Mouse (Mus musculus): Measurements from ENCODE around the gene Batf2.
"Not testable (repeated sequence)": the region's sequence is repeated elsewhere in the genome, so short reads cannot be mapped to it uniquely, and the experiment has no call there.

Batf2 gene

DNA sequence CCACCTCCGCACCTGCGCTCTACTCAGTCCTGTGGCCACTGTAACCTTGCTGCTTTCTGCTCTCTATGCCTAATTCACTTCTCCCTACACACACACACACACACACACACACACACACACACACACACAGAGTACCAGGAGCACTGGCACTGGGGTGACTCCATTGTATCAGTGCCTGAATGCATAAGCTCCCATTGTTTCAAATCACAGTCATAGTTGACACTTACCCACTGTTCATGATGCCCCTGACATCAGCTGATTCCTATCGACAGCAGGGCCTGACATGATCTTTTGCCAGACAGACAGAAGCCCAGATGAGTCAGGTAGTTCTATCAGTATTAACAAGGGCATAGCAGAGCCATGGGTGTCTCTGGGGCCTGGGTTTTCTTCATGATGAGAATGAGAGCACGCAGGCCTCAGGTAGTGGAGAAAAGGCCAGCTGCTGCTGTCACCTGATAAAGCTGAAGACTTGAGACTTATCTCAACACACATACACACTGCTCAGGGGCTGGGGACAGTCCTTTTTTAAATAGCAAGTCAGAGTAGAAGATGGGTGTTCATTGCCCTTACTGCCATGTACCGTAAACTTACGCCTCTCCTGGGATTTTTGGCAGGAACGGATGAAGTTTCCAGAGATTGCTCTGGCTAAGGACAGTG, 8.5 kb upstream of the Batf2 start:
- DNase-seq (ENCODE audit: low spot score) = no peak

DNA sequence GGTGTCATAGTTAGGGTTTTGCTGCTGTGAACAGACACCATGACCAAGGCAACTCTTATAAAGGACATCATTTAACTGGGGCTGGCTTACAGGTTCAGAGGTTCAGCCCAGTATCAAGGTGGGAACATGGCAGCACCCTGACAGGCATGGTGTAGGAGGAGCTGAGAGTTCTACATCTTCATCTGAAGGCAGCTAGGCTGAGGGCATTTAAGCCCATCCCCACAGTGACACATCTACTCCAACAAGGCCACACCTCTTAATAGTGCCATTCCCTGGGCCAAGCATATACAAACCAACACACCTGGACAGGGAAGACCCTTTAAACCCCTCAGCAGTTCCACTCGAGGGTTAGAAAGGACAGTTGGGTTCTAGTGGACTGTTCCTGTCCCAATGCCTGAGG, 7.6 kb upstream of the Batf2 start:
- not testable (repeated sequence) for DNase-seq (ENCODE audit: low spot score)

DNA sequence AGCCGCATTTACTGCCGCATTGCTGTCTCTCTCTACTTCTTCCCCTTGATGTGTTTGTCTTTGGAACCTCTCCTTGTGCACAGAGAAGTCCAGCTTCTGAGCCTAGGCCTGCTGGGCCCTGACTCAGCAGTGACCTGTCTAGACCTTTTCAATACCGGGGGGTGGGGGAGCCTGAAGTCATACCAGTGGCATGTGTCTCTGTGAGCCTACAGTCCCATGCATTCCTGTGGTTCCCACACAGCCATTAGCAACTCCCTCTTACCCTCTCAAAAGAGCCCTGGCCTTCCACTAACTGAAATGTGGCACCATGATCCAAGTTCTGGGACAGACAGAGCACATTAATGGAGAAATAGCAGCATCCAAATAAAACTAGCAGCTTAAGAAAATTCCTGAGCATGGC, 4.4 kb upstream of the Batf2 start:
- no peak for DNase-seq (ENCODE audit: low spot score)

DNA sequence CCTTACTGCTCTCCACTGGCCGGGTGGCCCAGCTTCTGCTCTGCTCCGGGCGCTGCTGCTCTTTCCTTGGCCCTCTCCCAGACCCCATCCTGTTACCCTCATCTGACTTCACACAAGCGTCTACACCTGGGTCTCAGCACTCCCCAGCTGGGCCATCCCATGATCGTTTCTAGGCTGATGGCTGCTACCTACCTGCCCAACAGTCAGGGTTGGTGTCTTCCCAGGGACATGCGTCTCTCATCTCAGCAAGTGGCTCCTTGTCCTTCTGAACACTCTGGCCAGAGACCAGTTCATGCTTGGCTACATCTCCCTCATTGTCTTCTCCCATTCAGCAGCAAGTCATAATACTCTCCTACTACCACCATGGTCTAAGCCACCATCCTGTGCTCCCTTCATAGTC, 1.1 kb upstream of the Batf2 start:
- DNase-seq (ENCODE audit: low spot score) = no peak

DNA sequence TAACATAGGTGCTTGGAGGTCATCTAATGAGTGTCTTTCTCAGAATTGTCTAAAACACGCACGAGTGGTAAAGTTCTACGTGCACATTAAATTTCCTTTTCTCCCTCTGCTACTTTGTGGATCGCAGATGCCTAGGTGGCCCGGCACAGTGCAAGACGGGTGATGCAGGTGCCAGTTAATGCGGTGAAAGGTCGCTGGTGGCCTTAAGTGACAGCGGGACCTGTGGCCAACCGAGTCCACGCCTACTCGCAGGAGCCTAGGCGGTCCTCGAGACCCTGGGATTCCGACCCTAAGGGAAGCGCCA, 457 bp upstream of the Batf2 start:
- no peak for DNase-seq (ENCODE audit: low spot score)

DNA sequence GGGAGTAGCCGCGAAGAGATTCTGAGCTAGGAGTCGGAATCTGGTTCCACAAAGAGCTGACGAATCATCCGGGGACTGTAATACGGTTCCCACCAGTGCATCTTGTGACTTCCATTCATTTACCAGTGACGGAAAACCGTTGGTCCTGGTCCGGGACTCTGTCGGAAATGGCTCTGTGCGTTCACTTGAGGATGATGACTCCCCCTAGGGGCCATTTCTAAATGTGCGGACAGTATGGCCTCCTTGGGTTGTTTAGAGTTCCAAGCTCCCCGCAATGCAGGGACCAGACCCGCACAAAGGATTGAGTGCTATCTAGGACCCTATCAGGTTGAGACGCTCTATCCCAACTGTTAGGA, 589 bp downstream of the Batf2 start, which contains the start of gene Arl2:
TSS of gene Arl2 (minus strand) at position 155 of the 356 bp plus-strand sequence.
- no peak for DNase-seq (ENCODE audit: low spot score)

DNA sequence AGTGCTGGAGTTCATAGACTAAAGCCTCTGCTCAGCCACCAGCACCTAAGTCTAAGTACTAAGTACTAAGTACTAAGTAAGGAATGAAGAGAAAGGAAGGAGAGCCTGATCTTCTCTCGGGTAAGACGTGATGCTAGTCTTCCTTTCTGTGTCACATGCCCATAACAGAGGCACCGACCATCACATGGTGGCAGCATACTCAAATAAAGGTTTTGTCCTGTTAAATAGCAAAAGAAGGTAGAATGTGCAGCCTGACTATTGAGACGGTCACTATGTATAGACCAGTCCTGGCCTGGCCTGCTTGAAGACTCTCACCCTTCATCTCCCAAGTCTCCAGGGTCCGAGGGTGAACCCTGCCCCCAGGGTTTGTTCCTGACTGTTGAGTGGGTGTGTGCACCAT, 4.1 kb downstream of the Batf2 start:
- no peak for DNase-seq (ENCODE audit: low spot score)

DNA sequence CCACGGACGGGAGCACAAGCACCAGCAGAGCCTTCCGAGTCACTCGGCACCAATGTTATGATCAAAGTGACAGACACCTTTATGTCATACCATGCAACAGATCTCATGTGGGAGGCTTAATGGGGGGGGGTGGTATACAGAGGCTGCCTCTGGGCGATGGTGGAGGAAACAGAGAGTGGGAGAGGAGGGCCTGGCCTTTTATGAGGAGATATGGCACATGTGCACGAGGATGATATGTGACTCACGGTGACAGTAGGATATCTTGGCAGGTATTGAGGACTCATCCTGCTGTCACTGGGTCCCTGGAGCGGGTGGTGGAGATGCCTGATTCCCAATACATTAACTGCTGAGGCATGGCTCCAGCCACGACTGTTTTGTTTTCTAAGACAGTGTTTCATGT, 14.4 kb downstream of the Batf2 start:
- no peak for DNase-seq (ENCODE audit: low spot score)

DNA sequence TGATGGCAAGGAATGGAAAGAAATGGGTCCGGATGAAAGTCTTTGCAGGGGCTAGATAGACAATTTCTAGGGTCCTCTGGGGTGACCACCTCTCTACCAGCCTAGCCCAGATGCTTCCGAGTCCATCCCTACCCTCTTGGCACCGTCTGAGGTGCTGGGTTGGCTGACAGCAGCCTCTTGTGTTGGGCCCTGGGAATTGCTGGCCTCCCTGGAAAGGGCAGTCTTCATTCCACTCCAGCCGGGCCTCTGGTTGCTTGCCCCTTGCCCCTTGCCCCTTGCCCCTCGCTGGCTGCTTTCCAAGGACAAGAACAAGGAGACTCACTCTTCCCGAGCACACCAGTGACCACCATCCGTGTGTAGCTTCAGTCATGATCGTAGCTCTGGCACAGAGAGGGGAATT, 15.6 kb downstream of the Batf2 start:
- DNase-seq (ENCODE audit: low spot score) = no peak

DNA sequence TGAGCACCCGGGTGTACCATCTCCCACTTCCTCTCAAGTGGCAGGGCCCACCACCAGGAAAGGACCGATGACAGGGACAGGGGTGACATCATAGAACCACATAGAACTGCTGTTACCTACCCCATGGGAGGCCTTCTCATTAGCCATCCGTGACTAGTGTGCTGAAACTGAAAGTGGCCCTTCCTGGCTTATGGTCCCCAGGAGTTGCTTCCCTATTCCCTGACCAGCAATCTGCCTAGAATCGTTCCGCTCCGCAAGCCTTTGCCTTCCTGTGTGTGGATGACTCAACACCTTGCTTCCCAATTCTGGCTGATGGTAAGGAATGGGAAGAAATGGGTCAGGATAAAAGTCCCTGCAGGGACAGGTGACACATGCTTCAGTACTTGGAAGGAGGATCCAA, 16.4 kb downstream of the Batf2 start:
- DNase-seq (ENCODE audit: low spot score) = no peak

DNA sequence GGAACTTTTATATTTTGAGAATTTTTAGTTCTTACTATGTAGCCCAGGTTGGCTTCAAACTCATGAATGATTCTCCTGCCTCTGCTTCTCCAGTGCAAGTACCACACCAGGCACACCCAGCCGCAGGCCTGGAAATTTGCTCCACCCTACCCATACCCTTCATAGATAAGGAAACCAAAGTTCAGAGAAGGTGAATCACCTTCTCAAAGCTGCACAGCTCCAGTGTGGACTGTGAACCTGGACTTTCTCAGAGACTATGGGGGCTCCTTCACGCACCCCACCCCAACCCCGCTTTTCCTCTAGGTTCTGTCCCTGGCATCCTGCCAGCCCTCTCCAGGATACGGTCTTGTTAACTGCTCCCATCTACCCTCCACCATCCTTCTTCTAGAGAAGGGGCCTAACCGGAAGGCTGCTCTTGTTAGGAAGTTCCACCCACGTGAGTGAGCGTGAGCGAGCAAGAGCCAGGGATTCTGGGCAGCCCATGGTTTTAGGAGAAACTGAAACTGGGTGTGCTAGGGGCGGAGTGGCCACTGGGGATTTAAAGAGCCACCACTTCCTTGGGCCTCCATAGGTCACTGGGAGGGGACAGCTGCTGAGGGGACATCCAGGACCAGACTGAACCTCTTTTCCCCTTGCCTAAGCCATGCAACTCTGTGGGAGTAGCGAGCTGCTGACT, 23.2 kb downstream of the Batf2 start:
- no peak for DNase-seq (ENCODE audit: low spot score)

DNA sequence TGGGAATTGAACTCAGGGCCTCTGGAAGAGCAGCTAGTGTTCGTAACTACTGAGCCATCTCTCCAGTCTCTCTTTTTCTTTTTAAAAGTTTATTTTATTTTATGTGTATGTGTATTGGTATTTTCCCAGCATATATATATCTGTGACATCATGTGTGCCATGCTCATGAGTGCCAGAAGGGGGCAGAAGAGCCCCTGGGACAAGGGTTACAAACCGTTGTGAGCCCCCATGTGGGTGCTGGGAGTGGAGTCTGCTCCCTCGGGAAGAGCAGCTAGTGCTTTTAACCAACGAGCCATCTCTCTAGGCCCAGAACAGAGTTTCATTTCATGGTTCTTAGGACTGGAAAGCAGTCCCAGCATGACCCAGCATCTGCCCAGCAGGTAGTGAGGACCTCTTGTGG, 26.0 kb downstream of the Batf2 start:
- DNase-seq (ENCODE audit: low spot score) = no peak

DNA sequence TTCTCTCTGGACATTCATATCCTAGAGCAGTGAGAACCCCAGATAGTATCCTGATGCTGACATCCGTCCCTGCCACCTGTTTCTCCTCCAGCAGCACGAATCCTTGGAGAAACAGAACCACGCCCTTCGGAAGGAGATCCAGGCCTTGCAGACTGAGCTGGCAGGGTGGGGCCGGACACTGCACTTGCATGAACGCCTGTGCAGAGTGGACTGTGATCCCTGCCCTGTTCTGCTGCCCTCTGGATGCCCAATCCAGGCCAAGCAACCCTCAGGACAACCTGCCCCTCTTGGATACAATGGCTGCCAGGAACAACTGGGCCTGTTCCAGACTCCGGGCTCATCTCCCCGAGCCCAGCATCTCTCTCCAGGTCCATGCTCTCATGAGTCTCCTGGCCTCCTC, 30.4 kb downstream of the Batf2 start:
- no peak for DNase-seq (ENCODE audit: low spot score)

DNA sequence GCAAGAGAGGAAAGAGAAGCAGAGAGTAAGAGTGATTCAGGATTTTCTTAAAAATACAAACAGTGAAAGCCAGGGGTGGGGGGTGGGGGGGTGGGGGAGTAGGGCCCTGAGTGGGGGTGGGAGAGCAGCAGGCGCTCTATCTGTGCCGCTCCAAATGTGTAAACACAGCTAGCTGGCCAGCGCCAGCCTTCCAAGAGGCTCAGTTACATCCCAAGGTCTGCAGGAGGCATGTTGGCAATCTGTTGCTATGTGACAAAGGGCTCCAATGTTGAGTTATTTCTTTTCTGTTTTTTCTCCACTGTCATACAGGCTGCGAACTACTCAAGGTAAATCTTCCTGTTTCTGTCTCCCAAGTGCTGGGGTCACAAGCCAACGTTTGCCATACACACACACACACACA, 34.0 kb downstream of the Batf2 start:
- DNase-seq (ENCODE audit: low spot score) = no peak

DNA sequence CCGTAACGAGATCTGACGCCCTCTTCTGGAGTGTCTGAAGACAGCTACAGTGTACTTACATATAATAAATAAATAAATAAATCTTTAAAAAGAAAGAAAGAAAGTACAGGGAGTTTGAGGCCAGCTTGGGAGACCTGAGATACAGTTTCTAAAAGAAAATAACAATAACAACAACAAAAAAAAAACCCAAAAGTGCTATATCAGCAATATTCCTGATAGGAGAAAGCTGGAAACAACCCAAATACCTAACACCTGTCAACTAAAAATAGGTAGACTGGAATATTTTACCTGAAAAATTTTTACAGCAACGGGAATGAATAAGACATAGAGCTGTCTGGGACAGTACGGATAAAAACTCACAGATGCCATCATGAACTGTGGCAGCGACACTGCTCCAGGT, 38.0 kb downstream of the Batf2 start:
- no peak for DNase-seq (ENCODE audit: low spot score)

DNA sequence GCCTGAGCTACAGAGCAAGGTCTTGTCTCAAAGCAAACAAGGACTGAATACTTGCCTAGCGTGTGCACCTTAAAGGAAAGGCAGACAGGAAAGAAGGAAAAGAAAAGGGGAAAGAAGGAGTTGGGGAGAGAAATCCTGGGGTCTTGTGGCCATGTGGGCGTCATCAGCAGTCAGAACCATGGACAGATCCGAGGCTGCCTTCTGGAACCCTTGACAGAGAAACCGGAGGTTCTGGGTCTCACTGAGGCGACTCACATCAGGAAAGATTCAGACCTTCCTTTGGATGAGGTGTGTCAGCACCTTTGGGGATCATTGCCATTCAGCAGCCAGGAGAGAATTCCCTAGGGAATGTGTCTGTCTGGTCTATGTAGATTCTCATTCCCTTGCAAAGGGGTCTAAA, 40.8 kb downstream of the Batf2 start:
- no peak for DNase-seq (ENCODE audit: low spot score)

DNA sequence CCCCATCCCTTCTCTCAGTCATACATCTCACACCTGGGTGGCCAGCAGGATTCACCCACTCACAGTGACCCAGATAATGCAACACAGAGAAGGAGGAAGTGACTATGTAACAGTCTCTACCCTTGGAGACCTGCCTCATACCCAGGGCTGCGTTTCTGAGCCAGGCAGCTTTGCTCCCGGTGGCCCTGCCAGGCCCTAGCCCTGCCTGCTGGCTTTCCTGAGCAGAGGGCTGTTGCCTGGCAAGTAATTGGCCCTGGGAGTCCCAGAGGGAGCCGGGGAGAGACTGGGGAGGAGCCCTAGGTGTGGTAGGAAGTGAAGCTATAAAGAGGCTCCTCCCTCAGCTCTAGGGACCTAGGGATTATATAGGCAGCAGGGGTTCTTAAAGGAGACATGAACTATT, 41.8 kb downstream of the Batf2 start:
- DNase-seq (ENCODE audit: low spot score) = no peak

DNA sequence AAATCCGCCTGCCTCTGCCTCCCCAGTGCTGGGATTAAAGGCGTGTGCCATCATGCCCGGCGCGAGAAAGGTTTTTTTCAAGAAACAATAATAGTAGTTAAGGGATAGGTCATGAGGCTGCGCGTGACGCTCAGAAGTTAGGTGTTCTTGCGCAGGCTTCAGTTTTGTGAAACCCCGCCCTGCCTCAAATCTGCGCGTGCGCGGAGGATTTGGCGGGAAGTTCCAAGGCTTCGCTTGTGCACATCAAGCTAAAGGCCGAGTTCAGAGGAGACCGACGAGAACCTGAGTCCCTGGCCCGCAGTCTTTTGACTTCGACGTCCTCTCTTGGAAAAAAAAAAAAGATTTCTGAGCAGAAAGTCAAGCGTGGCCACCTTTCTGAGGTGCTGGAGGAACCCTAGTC, 43.3 kb downstream of the Batf2 start, which contains the start of gene Majin:
TSS of gene Majin (plus strand) at position 258 of the 400 bp plus-strand sequence.
- no peak for DNase-seq (ENCODE audit: low spot score)

DNA sequence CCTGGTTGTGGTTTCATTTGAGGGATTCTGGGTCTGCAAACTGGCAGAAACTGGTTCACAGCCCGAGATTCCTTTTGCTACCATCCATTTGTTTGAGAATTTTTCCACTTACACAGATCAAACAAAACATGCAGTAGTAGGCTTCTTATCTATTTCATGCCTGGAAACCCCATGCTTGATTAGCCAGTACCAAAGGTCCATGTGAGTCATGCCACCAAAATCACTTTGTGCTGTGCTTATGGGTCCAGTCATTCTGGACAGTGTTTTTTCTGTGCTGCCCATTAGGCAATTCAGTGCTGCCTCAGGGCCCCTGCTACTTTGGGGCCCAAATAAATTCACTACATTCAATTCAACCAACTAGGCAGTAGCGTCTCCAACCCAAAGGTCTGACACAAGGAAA, 63.5 kb downstream of the Batf2 start:
- no peak for DNase-seq (ENCODE audit: low spot score)

DNA sequence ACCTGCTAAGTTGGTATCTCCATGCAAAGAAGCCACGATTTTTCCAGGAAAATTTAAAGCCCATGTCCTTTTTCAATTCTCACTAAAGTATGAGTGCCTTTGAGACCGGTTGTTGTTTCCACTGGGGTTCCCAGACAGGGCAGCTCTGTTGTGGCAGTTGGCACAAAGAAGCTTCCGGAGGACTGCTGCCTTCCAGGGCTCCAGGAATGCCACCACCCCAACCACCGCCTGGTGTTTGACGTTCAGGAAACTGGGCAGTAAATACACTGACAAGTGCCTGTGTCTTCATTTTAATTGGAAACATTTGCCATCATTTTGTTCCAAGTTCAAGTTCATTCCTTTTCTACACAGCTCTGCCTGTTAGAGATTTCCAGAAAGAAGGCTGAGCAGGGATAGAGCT, 65.9 kb downstream of the Batf2 start:
- no peak for DNase-seq (ENCODE audit: low spot score)

DNA sequence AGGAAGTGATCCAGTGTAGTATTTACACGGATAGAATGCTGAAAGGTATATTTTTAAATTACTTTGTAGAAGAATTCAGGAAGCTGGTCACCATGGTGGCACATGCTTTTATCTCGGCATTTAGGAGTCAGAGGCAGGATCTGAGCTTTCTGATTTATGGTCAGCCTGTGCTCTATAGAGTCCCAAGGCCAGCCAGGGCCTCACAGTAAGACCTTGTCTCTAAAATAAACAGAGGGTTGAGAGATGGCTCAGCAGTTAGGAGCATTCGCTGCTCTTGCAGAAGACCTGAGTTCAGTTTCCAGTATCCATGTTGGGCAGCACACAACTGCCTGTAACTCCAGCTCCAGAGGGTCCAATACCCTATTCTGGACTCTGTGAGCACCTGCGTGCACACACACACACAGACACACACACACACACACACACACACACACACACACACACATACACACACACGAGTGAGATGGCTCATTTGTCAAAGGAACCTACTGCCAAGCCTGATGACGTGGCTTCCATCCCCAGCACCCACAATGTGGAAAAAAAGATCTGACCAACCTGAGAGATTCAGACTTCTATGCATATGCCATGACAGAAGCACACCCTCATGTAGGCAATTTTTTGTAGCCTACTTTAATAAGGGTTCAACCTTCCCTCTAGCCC, 75.4 kb downstream of the Batf2 start:
- DNase-seq (ENCODE audit: low spot score) = no peak

DNA sequence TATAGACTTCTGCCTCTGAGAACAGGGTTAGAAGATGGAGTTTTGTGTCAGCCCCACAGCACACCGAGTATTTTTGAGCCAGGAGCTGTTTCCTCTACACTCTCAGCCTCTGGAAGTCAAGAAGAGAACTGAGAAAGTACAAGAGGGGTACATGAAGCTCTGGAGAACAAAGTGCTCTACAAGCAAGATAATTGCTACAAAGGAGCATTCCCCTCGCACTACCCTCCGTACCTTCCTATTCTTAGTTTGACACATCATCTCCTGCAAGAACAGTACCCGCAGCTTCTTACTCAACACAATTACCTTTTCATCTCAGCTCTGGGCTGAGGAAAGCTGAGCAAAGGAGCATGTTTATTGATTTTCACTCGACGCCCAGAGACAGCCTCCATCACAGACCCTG, 77.8 kb downstream of the Batf2 start:
- DNase-seq (ENCODE audit: low spot score) = no peak
